Mouse (Mus musculus) layer of hippocampus, adult 9-10 months (tissue): ENCODE results near the gene Cpb1.
A peak's percentile ranks its signal among the peaks of the same experiment; 100 is the strongest.

ENCODE experiments used
- DNase-seq: peaks from one replicate; pipeline ENCODE4 v3.0.0; 2022; ENCODE audit warnings: low spot score

The Cpb1 gene

GRCm38 (mm10) chr3:20275633-20276032 is at the start of gene Cpb1:
Gene Cpb1 (minus strand): TSS chr3:20275733.
- DNase-seq, result no peak

DNA sequence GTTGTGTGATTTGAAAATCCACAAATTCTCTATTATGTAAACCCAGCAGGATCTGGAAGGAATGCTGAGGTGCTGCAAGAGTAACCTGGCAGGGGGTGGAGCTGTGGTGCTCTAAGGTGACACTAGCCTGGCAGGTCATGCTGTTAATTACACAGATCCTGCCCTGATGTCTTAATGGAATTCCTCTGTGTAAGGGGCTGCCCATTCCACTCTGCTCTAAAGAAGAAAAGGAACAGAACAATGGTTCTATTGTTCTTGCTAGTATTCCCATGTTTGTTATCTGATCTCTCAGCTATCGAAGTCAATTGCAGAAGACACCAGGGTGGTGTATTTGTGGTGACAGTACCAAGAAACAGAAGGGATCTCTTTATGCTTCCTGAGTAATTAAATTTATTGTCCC is 41.7 kb upstream of the Cpb1 start:
- no peak for DNase-seq

GRCm38 (mm10) chr3:20309142-20309541 is 33.6 kb upstream of the Cpb1 start:
- no peak for DNase-seq

- no peak for DNase-seq
Observed at GRCm38 (mm10) chr3:20307256-20307655, 31.7 kb upstream of the Cpb1 start.

DNA sequence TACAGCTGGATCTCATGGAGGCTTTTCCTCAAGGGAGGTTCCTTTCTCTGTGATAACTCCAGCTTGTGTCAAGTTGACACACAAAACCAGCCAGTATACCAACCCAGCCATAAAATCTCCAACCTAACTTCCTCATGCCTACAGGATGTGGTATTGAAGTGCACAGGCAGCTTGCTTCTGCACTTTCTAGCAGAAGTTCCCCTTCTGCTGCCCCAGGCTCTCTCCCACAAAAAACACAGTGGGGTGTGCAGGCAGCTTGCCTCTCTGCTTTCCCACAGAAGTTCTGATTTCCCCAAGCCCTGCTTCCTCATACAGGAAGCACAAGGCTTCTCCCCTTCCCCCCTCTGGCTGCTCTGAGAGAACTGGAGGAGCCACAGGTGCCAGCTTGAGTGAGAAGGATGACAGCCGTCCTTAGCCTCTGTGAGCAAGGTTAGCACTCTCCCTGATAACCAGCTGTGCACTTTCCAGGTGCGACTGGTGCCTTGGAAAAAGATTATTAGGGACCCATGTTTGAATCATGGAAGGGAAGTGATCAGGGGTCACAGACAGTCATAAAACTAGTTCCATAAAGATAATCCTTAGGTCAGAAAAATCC is 29.3 kb upstream of the Cpb1 start:
- peak; percentile 2 for DNase-seq

GRCm38 (mm10) chr3:20295546-20295945 is 20.0 kb upstream of the Cpb1 start:
- no peak for DNase-seq

DNA sequence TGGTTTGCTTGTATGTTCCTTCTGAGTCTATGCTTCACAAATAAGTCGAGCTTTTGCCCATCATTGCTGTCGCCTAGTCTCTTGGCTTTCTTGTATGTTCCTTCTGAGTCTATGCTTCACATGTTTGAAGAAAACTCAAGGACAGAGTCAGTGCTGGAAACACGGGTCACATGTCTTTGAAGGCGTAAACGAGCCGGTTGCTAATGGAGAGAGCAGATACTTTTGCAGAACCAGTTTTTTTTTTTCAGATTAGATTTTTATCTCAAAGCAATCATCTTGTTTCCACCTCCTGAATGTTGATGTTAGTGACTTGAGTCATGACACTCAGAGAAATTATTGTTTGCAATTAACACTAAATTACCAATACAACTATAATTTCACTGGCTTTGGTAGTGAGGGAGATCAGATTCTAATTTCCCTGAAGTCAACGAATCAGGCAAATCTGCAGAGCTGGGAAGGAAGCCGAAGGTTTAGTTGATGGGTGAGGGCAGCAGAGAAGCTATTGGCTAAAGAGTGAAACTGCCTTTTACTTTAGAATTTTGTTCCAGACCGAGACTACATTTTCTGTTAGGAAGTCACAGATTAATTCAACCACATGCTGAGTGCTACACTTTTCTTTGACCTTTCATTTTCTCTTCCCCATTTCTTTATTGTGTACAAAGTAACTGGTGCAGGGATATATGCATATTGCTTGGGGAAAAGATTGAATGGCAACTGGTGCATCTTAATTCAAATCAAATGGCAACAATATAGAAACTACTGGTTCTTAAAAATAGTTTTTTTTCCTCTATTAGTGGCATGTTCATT is 19.2 kb upstream of the Cpb1 start:
- no peak for DNase-seq

DNA sequence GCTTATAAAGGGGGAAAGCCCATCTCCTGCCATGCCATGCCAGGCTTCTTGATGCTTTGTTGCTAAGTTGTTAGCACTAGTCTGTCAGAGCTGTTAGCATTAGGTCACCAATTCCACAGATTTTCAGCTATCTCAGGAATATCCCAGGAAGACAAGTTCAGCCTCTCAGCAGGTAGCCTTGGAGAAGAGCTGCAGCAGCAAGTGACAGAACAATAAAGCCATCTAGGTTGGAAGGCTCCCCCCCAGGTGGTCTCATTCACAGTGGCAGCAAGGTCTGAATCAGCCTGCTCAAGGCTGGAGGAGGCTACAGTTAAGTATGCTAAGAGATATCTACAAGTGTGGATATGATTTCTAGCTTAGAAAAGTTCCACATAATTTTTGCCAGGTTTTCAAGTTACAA is 15.8 kb upstream of the Cpb1 start:
- no peak for DNase-seq

DNA sequence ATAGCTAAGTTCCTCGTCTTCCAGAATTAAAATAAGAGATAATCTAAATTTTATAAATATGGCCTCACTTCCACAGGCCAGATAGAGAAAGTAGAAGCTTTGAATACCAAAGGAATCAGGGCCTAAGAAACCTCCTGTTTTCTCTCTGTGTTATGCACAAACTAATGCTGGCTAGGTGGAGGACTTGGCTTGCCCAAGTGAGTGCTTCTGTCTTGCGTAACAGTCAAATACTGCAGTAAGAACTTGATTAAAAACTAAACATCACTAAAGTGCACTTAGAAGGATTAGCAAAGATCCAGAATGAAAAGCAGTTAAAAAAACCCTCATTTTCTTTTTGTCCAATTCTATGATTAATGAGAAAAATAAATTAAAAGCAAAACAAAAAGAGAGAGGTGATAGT is 13.2 kb upstream of the Cpb1 start:
- no peak for DNase-seq

- no peak for DNase-seq
Observed at GRCm38 (mm10) chr3:20281796-20282195, 6.3 kb upstream of the Cpb1 start.

DNA sequence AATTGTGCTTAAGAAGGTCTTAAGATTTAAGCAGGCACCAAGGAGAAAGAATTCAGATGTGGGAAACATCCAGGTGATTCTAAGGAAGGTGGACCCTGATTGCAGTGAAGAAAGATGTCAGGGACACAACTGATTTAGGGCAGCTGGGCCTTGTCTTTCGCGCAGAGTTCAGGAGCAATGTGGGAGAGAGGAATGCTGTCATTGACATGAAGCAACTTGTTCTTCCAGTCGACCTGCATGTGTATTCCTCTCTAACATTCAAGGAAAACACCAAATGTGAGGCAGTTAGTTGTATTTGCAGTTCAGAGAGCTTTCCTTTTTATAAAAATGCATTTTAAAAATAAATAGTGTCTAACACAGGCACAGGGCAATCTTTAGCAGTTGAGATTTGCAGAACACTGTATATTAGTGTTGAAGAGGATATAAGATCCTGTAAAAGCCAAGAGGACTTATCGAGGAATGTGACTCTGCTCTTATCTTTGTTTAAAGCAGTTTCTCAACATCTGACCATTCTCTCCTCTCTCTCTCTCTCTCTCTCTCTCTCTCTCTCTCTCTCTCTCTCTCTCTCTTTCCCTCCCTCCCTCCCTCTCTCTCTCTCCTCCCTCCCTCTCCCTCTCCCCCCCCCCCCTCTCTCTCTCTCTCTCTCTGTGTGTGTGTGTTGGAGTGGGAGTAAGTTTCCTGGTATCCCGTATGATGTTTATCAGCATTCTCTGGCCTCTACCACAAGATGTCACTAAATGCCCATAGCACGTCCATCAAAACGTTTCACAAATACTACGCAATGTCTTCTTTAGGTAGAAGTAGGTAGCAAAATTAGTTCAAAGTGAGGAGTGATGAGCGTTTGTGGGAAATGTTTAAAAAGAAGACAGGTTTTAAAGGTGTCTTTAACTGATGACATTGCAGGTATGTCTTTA is 20.7 kb downstream of the Cpb1 start:
- no peak for DNase-seq

GRCm38 (mm10) chr3:20243913-20244312 is 31.6 kb downstream of the Cpb1 start:
- DNase-seq, result no peak

DNA sequence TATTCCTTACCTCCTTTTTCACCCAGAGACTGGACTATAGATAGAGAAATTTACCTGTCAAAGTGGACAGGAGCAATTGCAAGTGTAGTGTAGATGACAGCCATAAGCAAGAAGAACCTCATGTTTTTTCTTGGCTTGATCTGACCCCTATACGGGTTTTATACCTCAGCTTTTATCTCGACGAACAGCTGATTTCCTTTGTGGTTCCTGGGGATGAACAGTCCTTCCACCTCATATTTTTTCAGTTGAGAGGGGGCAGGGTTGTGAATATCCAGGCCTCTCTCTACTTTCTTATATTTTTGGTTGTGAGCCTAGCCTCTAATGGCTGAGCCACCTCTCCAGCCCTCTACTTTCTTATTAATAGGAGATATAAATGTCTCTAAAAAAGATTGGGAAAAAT is 33.5 kb downstream of the Cpb1 start, which contains the start of gene Cpa3:
Cpa3 (minus strand) TSS at position 132 of the 400 bp plus-strand sequence.
- no peak for DNase-seq

DNA sequence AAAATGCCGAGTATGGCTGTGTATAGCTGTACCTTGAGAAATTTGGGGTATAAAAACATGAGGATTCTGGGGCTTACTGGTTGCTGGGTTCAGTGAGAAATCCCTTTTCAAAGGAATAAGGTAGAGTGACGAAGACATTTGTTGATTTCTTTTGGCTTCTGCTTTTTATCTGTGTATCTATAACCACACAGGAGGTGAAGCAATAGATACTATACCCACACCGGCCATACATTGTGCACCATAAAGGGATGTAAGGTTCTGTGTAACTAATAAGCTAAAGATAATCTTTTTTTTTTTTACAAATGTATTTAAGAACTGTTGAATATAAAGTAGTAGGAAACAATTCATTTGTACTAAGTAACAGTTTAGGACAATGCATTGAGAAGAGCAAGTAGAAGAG is 35.8 kb downstream of the Cpb1 start:
- DNase-seq, result no peak

- DNase-seq, result no peak
Observed at GRCm38 (mm10) chr3:20236965-20237364, 38.6 kb downstream of the Cpb1 start.

- no peak for DNase-seq
Observed at GRCm38 (mm10) chr3:20229027-20229426, 46.5 kb downstream of the Cpb1 start.

DNA sequence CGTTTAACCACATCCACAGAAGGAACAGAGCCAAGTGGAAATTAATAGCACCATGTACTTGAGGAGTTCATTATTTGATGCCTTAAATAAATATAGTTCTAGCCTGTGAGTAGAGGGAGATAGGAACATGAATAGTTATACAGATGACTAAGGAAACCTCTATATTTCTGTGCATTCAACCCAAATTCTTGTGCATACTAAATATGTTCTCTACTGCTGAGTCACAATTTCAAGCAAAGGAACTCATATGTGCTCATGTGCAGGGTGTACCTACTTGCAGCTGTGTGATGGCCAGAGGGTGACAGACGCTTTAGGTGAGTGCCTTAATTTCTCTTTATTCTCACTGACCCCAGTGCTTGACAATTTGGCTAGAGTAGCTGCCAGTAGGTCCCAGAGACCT is 50.1 kb downstream of the Cpb1 start:
- DNase-seq, result no peak

- no peak for DNase-seq
Observed at GRCm38 (mm10) chr3:20222926-20223698, 52.4 kb downstream of the Cpb1 start.

DNA sequence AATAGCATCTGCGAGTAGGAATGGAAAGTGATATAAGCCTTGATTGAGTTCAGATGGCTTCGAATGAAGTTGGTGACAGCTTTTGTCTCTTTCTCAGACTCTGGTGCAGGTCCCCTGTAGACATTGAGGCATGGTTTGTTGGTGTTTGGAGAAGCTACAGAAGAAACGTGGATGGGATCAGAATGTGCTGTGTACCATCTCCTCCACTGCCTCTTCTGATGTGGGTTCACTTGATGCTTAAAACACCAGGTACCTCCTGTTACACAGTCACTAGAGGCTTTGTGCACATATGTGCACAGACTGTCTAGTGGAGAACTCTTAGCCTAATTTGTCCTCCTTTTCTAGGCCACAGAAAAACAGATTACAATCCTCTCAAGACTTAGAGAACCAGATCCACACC is 53.4 kb downstream of the Cpb1 start:
- no peak for DNase-seq

DNA sequence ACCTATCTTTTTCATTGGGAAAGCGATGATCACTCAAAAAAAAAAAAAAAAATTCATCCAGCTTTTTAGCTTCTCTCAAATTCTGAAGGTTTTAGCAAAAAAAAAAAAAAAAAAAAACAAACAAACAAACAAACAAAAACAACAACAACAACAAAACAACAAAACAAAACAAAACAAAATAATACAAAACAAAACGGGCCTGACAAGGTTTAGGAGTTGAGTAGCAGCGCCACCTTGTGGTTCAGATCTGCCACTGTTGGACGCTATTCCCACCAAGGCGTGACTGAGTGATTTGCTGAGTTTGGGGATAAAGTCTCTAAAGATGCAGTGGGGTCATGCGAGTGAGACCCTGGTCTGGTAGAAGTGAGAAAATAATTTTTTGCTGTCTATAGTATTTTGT is 76.7 kb downstream of the Cpb1 start:
- peak; percentile 24 for DNase-seq
